Mouse (Mus musculus): ENCODE measurements around the gene Ccn2.

Gene Ccn2

DNA sequence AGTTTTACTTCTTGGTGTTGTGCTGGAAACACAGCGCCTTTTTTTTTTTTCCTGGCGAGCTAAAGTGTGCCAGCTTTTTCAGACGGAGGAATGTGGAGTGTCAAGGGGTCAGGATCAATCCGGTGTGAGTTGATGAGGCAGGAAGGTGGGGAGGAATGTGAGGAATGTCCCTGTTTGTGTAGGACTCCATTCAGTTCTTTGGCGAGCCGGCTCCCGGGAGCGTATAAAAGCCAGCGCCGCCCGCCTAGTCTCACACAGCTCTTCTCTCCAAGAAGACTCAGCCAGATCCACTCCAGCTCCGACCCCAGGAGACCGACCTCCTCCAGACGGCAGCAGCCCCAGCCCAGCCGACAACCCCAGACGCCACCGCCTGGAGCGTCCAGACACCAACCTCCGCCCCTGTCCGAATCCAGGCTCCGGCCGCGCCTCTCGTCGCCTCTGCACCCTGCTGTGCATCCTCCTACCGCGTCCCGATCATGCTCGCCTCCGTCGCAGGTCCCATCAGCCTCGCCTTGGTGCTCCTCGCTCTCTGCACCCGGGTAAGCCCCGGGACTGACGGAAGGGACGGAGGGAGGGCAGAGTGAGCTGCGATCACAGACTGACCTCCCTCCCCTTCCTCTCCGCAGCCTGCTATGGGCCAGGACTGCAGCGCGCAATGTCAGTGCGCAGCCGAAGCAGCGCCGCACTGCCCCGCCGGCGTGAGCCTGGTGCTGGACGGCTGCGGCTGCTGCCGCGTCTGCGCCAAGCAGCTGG, at the start of gene Ccn2:
TSS of gene Ccn2 (plus strand) at position 193 of the 753 bp plus-strand sequence.
- DNase-seq: no peak

DNA sequence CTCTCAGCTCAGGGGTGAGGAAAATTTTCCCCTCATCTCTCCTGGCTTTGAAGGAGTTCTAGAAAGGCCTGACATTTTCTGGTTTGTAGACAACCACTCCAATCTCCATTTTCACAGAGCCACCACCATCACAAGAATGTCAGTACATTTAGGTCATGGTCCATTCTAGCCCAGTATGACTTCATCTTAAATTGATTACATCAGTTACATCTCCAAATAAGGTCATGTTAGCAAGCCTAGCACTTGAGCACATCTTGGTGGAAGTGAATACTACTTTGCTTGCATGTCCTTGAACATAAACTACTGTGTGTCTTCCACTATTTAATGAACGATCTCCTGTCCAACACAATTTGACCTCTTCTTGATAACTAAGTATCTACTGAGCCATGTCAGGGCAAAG, 42.4 kb upstream of the Ccn2 start:
- no peak for DNase-seq

DNA sequence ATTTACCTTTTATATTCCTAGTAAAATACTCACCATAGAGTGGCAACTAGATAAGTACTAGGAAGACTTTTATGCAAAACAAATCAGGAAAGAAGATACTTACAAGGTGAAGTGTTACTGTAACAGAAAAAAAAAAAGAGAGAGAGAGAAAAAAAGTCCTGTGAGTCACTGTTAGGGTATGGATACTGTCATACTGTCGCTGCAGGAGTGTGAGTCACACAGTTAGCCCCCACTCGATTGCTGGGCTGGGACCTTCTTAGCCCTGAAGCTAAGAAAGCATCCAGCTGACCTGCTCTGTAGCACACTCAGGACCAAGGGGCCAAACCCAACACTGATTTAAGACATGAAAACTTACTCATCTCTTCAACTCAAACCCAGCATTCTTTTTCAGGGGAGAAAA, 41.2 kb upstream of the Ccn2 start:
- DNase-seq: no peak

DNA sequence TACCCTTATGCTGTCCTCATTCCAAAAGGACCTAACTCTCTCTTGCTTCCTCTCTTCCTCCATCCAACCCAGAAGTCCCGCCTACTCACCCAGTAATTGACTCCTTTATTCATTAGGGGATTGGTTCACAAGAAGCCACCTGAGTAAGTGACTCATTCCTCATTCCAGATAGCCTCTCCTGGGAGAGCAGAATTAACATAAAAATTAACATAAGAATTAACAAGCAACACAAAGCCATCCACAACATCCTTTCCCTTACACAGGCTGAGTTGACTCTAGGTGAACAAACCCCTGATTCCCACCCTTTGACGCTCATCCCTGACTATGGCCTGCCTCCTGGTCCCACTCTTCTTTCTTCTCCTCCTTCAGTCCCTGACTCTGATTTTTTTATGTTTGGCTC, 36.9 kb upstream of the Ccn2 start:
- DNase-seq: no peak

DNA sequence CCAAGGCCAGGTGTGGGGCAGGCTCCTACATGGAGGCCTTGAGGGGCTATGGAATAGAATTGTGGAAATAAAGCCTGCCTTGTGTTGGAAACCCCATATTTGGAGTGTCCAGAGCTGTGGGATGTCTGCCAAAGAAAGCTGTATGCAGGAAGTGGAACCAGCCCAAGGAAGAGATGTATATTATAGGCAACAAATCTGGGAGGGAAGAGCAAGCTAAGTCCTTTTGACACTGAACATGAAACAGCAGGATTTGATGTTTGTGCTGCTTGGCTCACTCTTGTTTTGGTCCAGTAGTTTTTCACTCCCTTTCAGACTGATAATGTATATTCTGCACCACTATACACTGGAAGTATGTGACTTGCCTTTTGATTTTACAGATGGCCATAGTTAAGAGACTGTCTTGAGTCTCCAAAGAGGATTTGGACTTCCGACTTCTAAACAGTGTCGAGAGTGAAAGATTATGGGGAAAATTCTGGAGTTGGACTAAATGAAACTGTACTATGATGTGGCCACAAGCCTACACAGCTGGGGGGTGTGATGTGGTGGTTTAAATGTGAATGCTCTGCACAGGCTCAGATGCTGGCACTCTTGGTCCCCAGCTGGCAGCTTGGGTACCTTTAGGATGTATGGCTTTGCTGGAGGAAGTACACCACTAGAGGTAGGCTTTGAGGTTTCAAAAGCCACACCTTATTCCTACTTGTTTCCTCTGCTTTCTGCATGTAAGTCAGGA, 25.4 kb upstream of the Ccn2 start:
- DNase-seq: no peak

DNA sequence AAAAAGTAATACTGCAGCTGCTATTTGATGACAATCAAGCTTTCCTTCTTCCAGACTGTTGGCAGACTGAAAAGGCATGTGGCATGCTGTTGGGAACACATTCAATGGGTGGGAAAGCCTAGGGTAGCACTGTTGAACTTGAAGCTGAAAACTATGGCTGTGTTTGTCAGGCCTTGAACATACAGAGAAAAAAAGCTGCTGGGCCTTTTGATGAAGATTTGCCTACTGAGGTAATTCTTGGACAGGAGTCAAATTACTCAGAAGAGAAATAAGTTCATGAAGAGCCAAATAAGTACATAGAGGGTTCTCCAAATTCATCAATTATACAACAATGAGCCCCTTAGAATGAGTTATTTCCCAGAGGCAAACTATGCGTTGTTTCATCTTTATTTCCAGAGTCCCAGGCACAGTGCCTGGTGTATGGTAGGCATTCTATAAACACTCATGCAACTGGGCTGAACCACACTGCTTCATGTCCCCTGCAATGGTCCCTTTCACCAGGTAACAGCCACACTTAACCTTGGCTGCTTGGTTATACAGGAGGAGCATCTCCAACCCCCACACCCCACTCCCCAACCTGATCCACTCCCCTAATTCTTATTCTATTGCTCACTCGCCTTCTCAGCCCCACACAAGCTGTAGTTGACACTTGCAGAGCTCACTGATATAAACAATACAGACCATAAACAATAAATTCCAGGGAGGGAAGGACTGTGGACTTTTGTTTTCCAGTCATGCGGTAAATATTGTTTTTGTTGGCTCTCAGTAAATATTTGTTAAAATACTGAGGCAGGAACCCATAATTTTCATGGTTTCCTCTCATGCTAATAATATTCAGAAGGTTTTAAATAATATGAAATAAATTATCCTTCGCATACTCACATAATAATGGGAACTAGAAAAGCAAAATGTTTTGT, 22.9 kb upstream of the Ccn2 start:
- no peak for DNase-seq

DNA sequence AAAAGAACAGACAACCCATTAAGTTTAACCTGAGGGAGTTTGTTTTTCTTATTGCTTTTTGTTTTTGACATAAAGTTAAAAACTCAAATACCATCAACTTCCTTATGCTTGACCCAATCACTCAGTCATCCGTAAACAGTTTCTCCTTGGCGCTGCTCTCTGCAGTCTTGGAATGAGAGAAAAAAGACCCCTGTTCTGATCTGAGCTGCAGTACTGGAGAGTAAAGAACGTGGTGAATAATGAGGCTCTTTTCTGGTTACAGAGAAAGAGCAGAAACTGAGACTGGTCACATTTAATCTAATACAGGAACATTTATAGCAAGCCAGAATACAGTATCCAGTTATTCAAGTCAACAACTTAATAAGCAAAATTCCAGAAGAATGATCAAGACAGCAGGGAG, 21.8 kb upstream of the Ccn2 start:
- no peak for DNase-seq

DNA sequence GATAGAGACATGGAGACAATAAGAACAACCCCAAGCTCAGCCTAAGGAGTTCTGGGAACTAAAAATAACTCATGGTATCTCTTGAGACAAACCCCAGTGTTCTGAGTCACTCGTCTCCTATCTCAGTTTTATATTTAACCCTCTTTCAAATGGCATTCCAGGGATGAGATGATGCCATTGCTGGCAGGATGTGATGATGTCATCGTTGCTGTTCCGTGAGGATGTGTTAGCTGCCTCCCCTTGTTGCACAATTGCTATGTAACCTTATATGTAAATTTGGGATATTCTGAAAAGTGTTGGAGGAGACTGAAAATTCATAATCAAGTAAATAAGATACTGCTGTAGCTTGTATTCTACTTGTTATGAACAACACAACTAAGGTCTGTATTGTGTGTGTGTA, 14.2 kb upstream of the Ccn2 start:
- DNase-seq: no peak

DNA sequence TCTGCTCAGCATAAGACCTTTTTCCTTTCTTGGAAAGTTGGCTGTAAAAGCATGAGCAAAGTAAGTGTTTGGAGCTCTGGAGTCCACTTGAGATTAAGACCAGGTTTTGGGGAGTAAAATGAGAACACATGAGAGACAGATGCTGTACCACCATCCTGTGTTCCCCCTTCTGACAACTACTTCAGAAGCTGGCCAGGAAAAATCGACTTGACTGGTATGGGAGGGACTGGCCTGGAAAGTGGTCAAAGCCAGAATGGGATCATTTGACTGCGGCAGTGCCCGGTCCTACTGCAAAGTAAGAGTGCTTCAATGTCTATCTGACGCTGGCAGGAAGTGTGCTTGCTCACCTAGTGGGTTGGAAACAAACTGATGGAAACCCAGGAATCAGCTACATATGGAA, 6.4 kb upstream of the Ccn2 start:
- DNase-seq: no peak

DNA sequence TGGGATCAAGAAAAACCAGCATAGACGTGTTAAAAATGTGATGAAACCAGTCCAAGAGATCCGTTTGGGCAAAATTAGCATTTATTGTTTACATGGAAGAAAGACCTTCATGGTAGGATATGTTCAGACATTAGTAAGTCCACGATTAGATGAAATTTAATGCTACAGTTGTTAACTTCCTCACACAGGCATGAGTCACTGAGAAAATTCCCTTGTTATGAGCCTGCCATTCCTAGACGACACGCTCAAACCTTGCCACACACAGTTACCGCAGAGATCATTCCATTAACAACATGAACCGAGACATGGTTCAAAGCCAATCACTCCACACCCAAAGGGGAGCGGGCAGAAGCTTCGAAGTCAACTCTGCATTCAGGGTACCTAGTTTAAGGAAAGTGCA, 6.0 kb upstream of the Ccn2 start:
- no peak for DNase-seq

DNA sequence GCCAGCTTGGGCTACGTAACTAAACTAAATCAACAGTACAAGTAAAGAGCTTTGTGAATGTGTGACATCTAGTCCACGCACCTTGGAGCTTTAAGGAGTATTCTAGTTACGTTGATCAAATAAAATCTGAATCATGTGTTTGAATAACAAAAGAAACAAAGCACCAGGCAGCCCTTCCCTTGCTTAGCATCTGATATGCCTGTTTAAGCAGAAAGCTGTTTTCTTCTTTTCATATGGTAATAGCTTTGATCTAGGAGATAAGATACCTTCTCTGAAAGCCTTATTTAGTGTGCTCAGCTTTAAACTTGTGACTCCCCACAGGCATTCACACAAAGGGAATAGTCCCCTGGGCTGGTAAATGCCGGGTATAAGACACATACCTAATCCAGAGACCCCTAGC, 4.7 kb upstream of the Ccn2 start:
- no peak for DNase-seq

DNA sequence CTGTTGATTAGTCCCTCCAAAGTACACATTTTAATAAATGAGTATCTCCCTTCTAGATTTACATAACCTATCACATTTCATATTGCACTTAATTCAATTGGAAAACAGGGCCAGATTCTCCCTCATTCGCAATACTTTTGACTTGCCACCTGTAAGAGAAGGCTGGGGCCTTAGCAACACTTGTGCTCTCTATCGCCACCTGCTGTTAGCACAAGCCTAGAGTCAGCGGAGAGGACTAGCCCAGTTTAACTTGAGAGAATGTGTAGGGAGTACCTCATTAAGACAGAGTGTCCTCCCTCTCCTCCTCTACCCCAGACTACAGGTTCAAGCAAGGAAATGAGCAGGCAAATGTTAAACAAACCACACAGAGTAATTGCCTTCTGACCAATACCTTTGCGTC, 4.1 kb upstream of the Ccn2 start:
- DNase-seq: peak; percentile 33

DNA sequence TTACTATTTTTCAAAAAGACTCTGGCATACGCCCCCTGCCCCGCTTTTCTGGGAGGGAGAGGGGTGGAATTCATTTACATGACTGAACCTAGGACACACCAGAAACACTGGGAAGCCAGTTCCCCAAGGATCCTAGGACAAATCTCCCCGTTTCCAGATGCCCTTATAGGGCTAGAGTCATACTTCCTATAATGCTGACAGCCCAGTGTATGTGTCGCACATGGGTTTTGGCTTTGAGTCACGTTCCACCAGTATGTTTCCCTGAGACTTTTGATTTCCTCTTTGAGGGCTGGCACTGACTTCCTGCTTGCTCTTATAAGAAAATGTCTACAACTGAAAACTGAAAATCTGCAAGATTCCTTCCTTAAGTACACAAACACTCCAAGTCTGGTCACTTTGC, 3.5 kb upstream of the Ccn2 start:
- DNase-seq: no peak

DNA sequence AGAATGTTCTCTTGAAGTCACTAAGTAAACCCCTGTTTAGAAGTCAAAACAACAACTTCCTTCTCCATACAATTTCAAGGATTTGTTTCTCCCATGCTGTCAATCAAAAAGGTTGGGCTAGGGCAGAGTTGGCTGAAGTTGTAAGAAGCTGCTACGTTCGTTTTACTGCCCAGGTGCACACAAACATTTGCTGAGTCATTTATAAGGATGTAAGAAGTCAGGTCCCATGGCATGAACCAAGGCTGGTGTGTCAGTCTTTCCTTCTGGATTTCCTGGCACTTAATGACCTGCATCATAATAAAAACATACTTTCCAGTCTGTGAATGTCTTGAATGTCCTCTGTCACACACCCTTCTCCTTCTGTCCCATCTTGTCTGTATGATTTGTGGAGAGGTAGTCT, 2.9 kb upstream of the Ccn2 start:
- DNase-seq: no peak

DNA sequence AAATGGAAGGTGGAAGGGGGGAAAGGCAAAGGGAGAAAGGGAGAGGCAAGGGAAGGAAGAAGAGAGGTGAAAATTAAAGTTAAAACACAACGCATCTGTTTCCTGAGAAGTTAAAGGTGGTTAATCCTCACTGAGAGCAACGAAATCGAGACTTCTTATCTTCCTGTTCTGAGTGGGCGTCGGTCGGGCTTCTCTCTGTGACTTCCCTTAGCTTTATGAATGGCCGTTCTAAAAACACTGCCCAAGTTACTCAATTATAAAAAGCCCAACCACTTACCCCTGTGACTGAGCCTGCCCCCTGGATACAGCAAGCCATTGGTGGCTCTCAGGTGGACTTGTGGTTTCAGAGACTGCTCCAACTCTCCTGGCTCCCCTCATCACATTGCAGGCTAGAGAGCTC, 2.3 kb upstream of the Ccn2 start:
- DNase-seq: no peak

DNA sequence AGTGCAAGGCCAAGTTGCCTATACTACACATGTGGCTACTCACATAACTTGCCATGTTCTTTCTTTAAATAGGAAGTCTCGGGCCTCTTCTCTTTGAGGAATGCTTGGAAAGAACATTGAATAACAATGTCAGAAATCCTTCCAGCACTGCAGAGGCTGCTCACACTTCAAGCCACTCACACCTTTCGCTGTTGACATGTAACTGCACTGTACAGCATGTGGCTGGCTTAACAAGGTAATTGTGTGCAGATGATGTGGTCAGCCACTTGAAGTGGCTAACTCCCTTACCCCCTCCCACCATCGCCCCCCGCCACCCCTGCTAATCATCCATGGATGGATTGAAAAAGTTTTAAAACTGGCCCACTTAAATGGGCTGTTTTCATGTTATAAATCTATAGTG, 1.7 kb upstream of the Ccn2 start:
- no peak for DNase-seq

DNA sequence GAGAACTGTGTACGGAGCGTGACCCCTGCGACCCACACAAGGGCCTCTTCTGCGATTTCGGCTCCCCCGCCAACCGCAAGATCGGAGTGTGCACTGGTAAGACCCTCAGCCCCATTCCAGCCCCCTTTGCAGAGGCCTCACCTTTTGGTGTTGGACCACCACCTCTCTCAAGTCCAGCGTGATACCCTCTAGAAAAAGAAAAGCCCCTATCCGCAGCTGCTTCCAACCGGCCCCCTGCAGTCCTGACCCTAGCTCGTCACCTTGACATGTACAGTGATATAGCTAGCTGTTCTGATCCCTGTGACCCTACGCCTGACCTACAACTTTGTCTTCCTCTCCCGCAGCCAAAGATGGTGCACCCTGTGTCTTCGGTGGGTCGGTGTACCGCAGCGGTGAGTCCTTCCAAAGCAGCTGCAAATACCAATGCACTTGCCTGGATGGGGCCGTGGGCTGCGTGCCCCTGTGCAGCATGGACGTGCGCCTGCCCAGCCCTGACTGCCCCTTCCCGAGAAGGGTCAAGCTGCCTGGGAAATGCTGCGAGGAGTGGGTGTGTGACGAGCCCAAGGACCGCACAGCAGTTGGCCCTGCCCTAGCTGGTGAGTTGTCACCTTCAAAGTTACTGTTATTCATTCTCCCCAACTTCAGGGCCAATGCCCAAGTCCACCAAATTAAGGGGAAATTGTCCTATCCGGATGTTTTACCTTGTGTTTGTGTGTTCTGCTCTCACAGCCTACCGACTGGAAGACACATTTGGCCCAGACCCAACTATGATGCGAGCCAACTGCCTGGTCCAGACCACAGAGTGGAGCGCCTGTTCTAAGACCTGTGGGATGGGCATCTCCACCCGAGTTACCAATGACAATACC, 994 bp downstream of the Ccn2 start:
- DNase-seq: no peak

DNA sequence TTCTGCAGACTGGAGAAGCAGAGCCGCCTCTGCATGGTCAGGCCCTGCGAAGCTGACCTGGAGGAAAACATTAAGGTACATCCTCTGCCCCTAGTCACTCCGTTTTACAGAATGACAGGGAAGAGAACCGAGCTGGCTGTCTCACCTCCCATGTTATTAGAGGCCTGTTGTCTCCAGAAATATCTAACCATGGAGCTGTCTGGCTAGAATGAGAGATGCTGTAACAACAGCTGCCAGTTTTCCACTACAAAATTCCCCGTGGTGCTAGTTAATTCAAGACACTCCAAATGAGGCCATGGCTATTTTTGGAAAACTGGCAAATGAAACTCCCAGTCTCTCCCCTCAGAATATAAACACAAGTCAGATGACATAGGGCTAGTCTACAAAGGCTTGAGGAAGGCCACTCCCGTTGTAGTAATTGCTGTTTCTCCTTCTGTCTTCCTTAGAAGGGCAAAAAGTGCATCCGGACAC, 1.7 kb downstream of the Ccn2 start:
- DNase-seq: no peak

DNA sequence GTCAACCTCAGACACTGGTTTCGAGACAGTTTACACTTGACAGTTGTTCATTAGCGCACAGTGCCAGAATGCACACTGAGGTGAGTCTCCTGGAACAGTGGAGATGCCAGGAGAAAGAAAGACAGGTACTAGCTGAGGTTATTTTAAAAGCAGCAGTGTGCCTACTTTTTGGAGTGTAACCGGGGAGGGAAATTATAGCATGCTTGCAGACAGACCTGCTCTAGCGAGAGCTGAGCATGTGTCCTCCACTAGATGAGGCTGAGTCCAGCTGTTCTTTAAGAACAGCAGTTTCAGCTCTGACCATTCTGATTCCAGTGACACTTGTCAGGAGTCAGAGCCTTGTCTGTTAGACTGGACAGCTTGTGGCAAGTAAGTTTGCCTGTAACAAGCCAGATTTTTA, 2.5 kb downstream of the Ccn2 start:
- DNase-seq: no peak

DNA sequence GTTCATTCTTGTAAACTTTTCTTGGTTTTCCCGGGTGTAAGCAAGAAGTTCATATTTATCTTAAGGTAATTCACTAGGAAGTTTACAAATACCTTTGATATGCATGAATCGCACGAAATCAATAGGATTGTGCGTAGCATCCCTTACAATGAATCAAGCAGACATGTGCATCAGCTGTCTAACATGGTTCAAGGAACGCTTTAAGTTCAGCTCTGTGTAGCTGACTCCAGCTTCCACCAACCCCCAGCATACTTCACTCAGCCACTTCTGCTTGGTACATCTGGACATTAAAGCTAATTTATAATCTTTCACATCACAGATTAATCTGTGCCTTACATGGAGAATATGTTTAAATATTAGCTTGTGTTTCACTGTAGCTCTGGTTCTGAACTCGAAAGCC, 3.5 kb downstream of the Ccn2 start:
- no peak for DNase-seq

DNA sequence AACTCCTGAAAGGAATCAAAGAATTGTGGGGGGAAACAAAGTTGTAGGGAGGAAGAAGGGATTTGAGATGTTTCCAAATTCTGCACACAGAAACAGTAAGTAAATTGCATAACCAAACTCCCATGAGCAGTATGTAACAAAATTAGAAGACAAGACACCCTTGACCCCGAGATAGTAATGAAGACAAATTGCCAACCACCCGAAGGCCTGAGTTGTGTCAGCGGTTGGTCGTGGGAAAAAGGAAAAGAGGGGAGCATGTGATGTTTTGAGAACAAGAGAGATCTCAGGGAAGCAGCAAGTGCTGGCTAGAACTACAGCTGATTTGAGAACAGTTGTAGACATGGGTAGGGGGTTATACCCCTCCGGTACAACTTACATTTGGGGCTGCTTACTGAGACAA, 4.6 kb downstream of the Ccn2 start:
- no peak for DNase-seq

DNA sequence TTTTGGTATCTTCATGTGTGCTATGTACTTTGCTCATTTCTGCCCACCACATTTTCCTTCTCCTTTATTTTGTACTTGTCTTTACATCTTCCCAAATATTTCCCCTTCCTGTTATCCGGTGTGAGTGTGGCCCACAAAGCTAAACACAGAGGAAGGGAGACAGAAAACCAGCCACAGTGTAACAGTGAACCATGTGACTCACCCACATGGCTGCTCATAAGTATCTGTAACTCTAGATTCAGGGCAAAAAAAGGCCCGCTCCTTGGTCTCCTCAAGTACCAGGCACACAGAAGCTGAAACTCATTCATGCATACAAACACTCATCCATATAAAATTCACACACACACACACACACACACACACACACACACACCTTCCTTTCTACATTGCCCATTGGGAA, 7.8 kb downstream of the Ccn2 start:
- DNase-seq: no peak

DNA sequence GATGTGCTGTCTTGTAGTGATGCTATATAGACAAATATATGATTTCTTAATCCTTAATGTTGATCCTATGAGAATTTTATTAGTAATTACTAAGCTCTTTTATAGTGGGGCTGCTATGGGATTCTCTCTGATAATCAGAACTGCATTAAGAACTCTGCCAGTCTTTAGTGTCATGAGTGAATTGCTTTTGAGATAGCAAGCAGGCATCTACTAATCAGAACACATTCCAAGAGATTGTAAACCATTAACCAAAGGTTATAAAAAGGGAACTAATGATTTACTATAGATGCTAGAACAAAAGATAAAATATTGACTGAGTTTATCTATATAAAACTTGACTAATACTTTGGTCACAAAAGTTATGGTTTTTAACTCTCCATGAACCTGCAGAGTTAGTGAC, 8.5 kb downstream of the Ccn2 start:
- no peak for DNase-seq
